Mouse (Mus musculus) lung, postnatal 0 days (tissue): ENCODE results near the gene Ehbp1. TPM values are rescaled to one million over a fixed set of nuclear protein-coding genes. Genes with fewer than 3 reads are reported as not detected.

Experiments used
- ATAC-seq: fragments of 200-750 bp; cut with Nextera tagmentation; 2 replicates; pipeline ENCODE4 v1.8.0; 2017; ENCODE audit warnings: moderate library complexity
- DNase-seq: peaks from one replicate; pipeline ENCODE4 v3.0.0-alpha.2; 2016; ENCODE audit warnings: low spot score
- H3K27ac ChIP-seq: fragments of 300-500 bp; sonication (generic); 2 replicates; pipeline ENCODE4 v1.5.1; 2014; ENCODE audit warnings: antibody characterized with exemption, mild to moderate bottlenecking, low read length, mixed read lengths
- H3K27me3 ChIP-seq: fragments of 300-500 bp; sonication (generic); replicated peaks from 2 replicates; pipeline ENCODE4 v1.6.1; 2014; ENCODE audit warnings: low read length, mixed read lengths; ENCODE audit not compliant: insufficient read depth
- H3K36me3 ChIP-seq: fragments of 300-500 bp; sonication (generic); 2 replicates; pipeline ENCODE4 v1.6.1; 2014; ENCODE audit warnings: low read length, mixed read lengths; ENCODE audit not compliant: insufficient read depth
- H3K4me1 ChIP-seq: fragments of 300-500 bp; sonication (generic); 2 replicates; pipeline ENCODE4 v1.6.1; 2014; ENCODE audit warnings: antibody characterized with exemption, low read depth, low read length, mixed read lengths; ENCODE audit not compliant: insufficient read depth
- H3K4me2 ChIP-seq: fragments of 300-500 bp; sonication (generic); replicated peaks from 2 replicates; pipeline ENCODE4 v1.6.1; 2014; ENCODE audit warnings: low read depth, mild to moderate bottlenecking, low read length, moderate library complexity, mixed read lengths
- H3K4me3 ChIP-seq: fragments of 300-500 bp; sonication (generic); 2 replicates; pipeline ENCODE4 v1.5.1; 2014; ENCODE audit warnings: low read depth, low read length
- H3K9ac ChIP-seq: fragments of 300-500 bp; sonication (generic); replicated peaks from 2 replicates; pipeline ENCODE4 v1.6.1; 2014; ENCODE audit warnings: low read depth, mild to moderate bottlenecking
- H3K9me3 ChIP-seq: fragments of 300-500 bp; sonication (generic); 2 replicates; pipeline ENCODE4 v1.6.1; 2016; ENCODE audit warnings: low read length, mixed read lengths
- CTCF ChIP-seq: IDR thresholded peaks from 2 replicates; pipeline ENCODE4 v1.5.1; 2016; ENCODE audit warnings: antibody characterized with exemption, mild to moderate bottlenecking
- EP300 ChIP-seq: IDR thresholded peaks from 2 replicates; pipeline ENCODE4 v1.6.1; 2016; ENCODE audit warnings: antibody characterized with exemption, mild to moderate bottlenecking, control low read depth
- WGBS: fragments of 180-500 bp; shearing (Covaris S2); extraction: QIAGEN DNeasy Blood & Tissue Kit; methylation state at CpG from one replicate; pipeline ENCODE4 v1.1.7; 2014; 5-methylcytosine and 5-hydroxymethylcytosine counted together
- polyA plus RNA-seq: library from polyadenylated mRNA; unstranded; fragments of >200 nt; fragmentation: Nextera tagmentation; extraction: Ambion mirVana; gene quantifications from 2 replicates; pipeline ENCODE4 v1.2.1, GENCODE M21; 2015

Ehbp1 gene
- polyA plus RNA-seq, 1 experiment from 2014 or later: 5.1 TPM

DNA sequence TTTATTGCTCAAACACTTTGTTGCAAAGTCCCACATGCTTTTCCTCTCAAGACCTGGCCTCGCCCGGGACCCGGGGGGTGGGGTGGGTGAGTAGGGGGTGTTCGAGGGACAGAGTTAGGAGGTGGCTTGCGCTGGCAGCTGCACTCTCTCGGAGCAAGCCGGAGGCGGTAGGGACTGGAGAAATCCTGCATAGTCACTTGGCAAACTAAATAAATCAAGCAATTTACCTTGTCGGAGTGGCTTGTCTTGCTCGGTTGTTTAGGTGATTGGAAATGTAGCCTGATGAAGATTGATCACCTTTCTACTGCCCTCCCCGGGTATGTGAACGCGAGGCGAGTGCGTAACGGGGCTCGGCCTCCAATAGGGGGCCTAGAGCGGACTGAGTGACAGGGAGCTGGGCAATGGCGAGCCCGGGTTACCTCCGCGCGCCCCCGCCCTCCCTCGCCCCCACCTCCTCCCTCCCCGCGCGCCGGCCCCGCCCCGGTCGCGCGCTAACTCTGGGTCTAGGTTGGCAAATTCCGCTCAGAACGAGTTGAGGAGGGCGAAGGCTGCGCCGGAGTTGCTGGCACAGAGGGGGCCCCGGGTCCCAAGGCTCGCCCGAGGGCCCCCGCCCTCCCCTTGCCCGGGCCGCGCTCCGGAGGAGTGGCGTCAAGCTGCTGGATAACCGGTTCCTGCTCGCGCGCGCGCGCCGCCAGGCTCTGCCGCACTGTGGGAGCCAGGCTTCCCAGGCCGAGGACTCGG lies 340.6 kb downstream of the Ehbp1 start:
- H3K36me3 ChIP-seq: 0 out of 2 replicates have a peak, but pooled peaks cover 1% of the 10 kb centered on the region
- peak; percentile 81 for ATAC-seq
- peak overlapping the region; percentile 83 for H3K4me2 ChIP-seq
- no peak for TF ChIP-seq CTCF
- no peak for TF ChIP-seq EP300
- peak; percentile 70 for DNase-seq
- 1% methylated on average over 32 of the region's 59 CpGs for WGBS
- peaks cover 18% of the 10 kb centered on the region for H3K4me1 ChIP-seq
- no peak overlapping the region for H3K9ac ChIP-seq
- no peaks in the 10 kb centered on the region for H3K9me3 ChIP-seq
- H3K27ac ChIP-seq: no peak overlapping the region
- H3K27me3 ChIP-seq: peaks cover 79% of the 10 kb centered on the region
- peak overlapping the region; percentile 46 for H3K4me3 ChIP-seq

DNA sequence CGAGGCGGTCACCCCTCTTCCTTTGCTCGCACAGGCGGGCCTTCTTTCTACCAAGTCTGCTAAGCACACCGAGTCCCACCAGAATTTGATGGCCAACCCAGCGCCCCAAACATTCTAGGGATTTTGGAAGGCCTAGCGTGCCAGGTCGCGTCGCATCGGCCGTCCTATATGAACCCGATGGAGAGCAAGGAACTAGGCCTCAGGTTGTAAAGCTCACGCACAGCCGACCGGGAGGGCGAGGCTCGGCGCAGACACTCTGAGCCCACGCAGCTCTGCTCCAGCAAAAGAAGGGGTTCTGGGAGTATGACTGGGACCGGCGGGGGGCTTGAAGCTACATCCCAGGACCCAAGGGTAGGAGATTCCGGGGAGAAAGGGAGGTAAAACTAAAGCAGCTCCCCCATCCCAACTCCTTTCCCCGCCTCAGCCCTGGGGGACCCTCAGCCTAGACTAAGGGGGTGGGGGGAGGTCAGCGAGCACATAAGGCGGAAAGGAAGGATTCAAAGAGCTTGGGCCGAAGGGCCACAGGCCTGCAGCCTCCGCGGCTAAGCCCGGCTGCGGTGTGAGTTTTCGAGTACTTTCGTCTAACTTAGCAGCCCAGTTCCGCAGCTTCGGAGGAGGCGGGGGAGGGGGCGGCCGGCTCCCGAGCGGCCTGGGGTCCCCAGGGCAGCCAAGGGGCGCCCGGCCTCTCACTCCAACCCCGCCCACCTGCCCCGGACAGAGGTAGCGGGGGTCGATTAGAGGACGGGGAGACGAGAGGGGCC lies 341.6 kb downstream of the Ehbp1 start:
- Histone ChIP-seq H3K4me3 (peak overlapping the region; percentile 46), H3K9me3 (no peaks in the 10 kb centered on the region), H3K4me1 (peaks cover 18% of the 10 kb centered on the region), H3K4me2 (peak overlapping the region; percentile 83), H3K9ac (no peak overlapping the region), H3K27ac (no peak overlapping the region), H3K36me3 (no peaks in the 10 kb centered on the region), H3K27me3 (peaks cover 81% of the 10 kb centered on the region)
- WGBS: 7% methylated on average over 47 of the region's 48 CpGs
- DNase-seq (no peak), ATAC-seq (no peak)
- TF ChIP-seq EP300: no peak
- no peak for TF ChIP-seq CTCF

DNA sequence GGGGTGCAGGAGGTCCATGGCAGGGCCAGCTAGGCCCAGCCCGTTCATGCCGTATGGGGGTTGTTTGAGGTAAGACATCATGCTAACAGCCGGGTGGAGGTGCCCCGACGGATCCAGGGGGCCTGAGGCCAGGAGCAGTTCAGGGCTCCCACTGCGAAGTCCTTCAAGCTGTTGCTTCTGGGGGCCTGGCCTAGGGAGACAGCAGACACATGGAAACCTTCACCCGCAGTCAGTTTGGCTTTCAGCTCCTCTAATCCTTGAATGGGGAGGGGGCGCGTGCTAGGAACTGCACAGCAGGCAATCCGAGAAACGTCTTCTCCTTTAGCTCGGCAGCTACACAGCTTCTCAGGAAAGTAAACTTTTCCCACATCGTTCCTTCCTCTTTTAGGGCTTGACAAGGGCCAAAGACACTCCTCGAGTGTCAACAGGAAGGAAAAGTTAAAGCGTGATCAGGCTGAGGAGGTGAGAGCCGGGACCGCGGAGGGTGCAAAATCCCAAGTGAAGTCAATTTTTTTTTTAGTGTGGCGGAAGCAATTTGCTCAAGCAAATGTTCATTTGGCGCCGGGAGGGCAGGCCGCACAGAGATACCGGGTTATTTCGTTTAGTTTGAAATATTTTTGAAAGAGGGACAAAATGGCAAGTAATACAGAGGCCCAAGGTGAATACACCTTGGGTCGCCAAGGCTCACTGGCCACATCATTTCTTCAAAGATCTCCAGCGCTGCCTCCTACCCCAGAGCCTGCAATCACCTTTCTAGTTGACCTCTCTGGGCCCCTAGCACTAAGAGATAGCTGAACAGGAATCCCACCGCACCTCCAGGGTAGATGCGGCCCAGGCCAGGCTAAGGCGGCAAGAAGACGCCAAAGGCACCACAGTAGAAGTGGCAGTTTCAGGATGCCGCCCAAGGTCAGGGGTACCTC lies 342.4 kb downstream of the Ehbp1 start:
- H3K4me2 ChIP-seq: no peak overlapping the region
- H3K9ac ChIP-seq: no peak overlapping the region

DNA sequence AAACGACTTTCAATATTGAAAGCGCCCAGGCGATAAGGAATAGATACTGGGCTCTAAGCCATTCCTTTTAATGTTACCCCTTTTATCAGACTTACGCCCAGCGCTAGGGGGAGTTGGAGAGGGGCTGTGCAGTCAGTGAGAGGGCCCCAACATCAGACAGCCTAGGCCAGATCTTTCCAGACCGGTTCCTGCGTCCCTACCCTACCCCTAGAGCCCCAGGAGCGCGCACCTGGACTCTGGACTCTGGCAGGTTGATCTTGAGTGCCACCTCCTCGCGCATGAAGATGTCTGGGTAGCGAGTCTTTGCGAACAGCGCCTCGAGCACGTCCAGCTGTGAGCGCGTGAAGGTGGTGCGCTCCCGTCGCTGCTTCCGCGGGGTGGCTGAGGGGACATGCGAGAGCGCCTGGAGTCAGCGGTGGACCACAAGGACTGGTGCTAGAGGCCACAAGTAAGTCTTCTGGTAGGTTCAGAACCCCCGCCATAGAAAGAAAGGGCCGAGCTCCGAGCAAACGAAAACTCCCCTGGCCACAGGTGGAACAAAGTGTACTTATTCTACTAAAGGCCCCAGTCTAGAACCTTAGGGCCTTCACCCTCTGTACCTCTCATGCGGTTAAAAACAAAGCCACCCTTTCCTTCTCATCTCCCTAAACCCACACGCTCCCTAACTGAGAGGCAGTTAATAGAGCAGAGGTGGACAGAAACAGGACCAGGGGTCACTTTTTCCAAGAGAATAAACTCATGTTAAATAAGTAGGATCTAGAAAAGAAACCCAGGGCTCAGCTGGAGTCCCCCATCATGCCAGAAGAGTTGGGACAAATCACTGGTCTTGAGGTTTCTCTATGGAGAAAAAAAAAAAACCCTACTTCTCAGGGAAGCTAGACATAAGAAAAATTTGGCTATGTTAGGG lies 343.7 kb downstream of the Ehbp1 start:
- no peak overlapping the region for H3K9ac ChIP-seq
- ATAC-seq (no peak), DNase-seq (no peak)
- WGBS: 11% methylated on average over 32 of the region's 32 CpGs
- no peaks in the 10 kb centered on the region for H3K36me3 ChIP-seq
- H3K9me3 ChIP-seq: no peaks in the 10 kb centered on the region
- no peak overlapping the region; the same call in 1 of the 2 replicates for H3K4me3 ChIP-seq
- H3K4me1 ChIP-seq: peaks cover 10% of the 10 kb centered on the region
- TF ChIP-seq EP300 (no peak), CTCF (peak; percentile 26)
- H3K27me3 ChIP-seq: peaks cover 92% of the 10 kb centered on the region
- no peak overlapping the region for H3K27ac ChIP-seq
- no peak overlapping the region for H3K4me2 ChIP-seq

More for the DNA sequence above, 342.4 kb downstream of the Ehbp1 start:
- Histone ChIP-seq H3K27ac (no peak overlapping the region), H3K4me3 (no peak overlapping the region), H3K36me3 (no peaks in the 10 kb centered on the region), H3K27me3 (peaks cover 87% of the 10 kb centered on the region), H3K9me3 (no peaks in the 10 kb centered on the region), H3K4me1 (peaks cover 17% of the 10 kb centered on the region)
- ATAC-seq (no peak), DNase-seq (no peak)
- TF ChIP-seq EP300: no peak
- no peak for TF ChIP-seq CTCF
- WGBS: 19% methylated on average over 31 of the region's 31 CpGs

DNA sequence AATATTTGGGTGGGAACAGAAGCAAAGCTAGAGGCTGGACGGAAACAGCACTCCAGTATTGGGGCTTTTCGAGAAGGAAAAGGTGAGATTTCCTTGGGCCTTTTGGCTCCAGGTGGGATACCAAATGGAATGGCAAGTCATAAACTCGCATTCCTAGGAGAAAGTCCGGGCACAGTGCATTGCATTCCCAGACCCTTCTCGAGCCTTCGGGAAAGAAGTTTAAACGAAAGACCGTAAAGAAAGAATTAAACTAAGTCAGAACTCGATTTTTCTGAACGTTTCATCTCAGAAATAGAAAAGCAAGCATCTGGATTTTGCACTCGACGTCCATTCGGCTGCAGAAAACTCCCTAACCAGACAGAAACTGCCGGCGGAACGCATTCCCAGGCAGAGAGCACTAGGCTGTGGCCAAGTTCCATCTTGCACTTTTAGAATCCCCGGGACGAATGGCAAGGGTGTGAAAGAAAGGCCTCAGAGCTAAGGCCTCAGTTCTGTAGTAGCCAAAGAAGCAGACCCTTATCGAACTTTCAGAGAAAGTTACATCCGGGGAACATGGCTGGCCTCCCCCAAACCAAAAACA lies 344.4 kb downstream of the Ehbp1 start:
- TF ChIP-seq EP300 (no peak), CTCF (no peak)

More for the DNA sequence above, 344.4 kb downstream of the Ehbp1 start:
- DNase-seq (no peak), ATAC-seq (no peak)
- H3K27ac ChIP-seq: no peak overlapping the region
- peaks cover 98% of the 10 kb centered on the region for H3K27me3 ChIP-seq
- H3K36me3 ChIP-seq: no peaks in the 10 kb centered on the region
- no peak overlapping the region for H3K4me2 ChIP-seq
- 5% methylated on average over 20 of the region's 20 CpGs for WGBS
- H3K4me1 ChIP-seq: peaks cover 8% of the 10 kb centered on the region
- H3K9me3 ChIP-seq: no peaks in the 10 kb centered on the region
- H3K4me3 ChIP-seq: no peak overlapping the region; the same call in 1 of the 2 replicates
- H3K9ac ChIP-seq: no peak overlapping the region
